Mouse (Mus musculus) stomach, postnatal 0 days (tissue): ENCODE measurements around the gene Unc119b.

Experiments used
- CTCF ChIP-seq: IDR thresholded peaks from 2 replicates; pipeline ENCODE4 v1.5.1; 2016; ENCODE audit warnings: antibody characterized with exemption, low read depth, mild to moderate bottlenecking, moderate library complexity
- EP300 ChIP-seq: optimal IDR thresholded peaks from 2 replicates; pipeline ENCODE3; 2016; ENCODE audit warnings: antibody characterized with exemption

DNA sequence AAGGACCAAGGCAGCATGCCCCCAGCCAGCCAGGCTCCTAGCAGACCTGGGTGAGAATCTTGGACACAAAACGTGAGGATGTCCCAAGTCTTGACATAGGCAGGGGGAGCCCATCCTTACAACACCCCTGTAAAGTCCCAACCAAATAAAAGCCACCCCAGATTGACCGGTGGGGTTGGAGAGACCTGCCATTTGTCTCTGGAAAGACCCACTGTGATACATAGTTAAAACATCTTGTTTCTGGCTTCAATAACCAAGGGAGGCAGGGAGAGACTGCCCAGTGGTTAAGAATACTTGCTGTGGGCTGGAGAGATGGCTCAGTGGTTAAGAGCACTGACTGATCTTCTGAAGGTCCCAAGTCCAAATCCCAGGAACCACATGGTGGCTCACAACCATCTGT, 32.5 kb downstream of the Unc119b start:
- TF ChIP-seq CTCF, result 0 out of 2 replicates have a peak, but pooled peaks have one; percentile 2
- no peak for TF ChIP-seq EP300
